Mouse (Mus musculus) midbrain, embryonic 10.5 days (tissue): ENCODE measurements around the gene Auts2. TPM values are rescaled to one million over a fixed set of nuclear protein-coding genes. Genes with fewer than 3 reads are reported as not detected.

Experiments
- DNase-seq: peaks from one replicate; pipeline ENCODE4 v3.0.0-alpha.2; 2017; ENCODE audit warnings: low spot score
- H3K27ac ChIP-seq: fragments of 300-500 bp; sonication (generic); replicated peaks from 2 replicates; pipeline ENCODE4 v1.5.1; 2016; ENCODE audit warnings: mild to moderate bottlenecking
- H3K27me3 ChIP-seq: fragments of 300-500 bp; sonication (generic); 2 replicates; pipeline ENCODE4 v1.6.1; 2016; ENCODE audit warnings: low read depth, mild to moderate bottlenecking; ENCODE audit not compliant: poor library complexity, severe bottlenecking
- H3K36me3 ChIP-seq: fragments of 300-500 bp; sonication (generic); 2 replicates; pipeline ENCODE4 v1.6.1; 2016; ENCODE audit warnings: mild to moderate bottlenecking, moderate library complexity
- H3K4me1 ChIP-seq: fragments of 300-500 bp; sonication (generic); 2 replicates; pipeline ENCODE4 v1.6.1; 2016
- H3K4me3 ChIP-seq: fragments of 300-500 bp; sonication (generic); 2 replicates; pipeline ENCODE4 v1.5.1; 2016; ENCODE audit warnings: mild to moderate bottlenecking, moderate library complexity
- H3K9me3 ChIP-seq: fragments of 300-500 bp; sonication (generic); replicated peaks from 2 replicates; pipeline ENCODE4 v1.6.1; 2016; ENCODE audit warnings: mild to moderate bottlenecking
- WGBS: fragments of 180-500 bp; shearing (Covaris S2); methylation state at CpG from one replicate; pipeline ENCODE4 v1.1.7; 2016; 5-methylcytosine and 5-hydroxymethylcytosine counted together
- polyA plus RNA-seq: library from polyadenylated mRNA; unstranded; fragments of >200 nt; fragmentation: Nextera tagmentation; extraction: Ambion mirVana; gene quantifications from 2 replicates; pipeline ENCODE4 v1.2.1, GENCODE M21; 2016

Auts2 gene
- polyA plus RNA-seq, 1 experiment from 2014 or later = 32.3 TPM

GRCm38 (mm10) chr5:132089496-132090250 is 453.5 kb downstream of the Auts2 start:
- H3K4me1 ChIP-seq = peaks cover 32% of the 10 kb centered on the region
- no peaks in the 10 kb centered on the region for H3K9me3 ChIP-seq
- peaks cover 18% of the 10 kb centered on the region for H3K27me3 ChIP-seq
- DNase-seq = no peak
- no peak overlapping the region for H3K27ac ChIP-seq
- WGBS = 82% methylated on average over 10 of the region's 10 CpGs
- H3K36me3 ChIP-seq = no peaks in the 10 kb centered on the region
- H3K4me3 ChIP-seq = no peak overlapping the region

DNA sequence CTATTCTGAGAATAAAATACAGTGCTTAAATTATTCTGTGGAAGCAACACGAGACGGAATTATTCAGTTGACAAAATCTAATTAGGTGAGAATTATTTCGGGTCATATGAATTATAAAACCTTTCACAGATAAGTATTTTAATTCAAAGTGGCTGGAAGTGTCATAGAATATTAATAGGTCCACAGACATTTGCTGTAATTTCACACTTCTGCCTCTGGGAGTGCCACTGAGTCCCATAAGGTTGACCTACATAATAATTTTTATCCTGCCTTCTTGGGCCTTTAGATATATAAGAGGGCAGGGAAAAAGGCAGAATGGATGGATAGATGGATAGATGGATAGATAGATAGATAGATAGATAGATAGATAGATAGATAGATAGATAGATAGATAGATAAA is 454.6 kb downstream of the Auts2 start:
- H3K9me3 ChIP-seq = no peaks in the 10 kb centered on the region
- H3K36me3 ChIP-seq = no peaks in the 10 kb centered on the region
- 86% methylated on average over 3 of the region's 3 CpGs for WGBS
- H3K27me3 ChIP-seq = peaks cover 11% of the 10 kb centered on the region
- H3K4me1 ChIP-seq = peaks cover 40% of the 10 kb centered on the region
- no peak overlapping the region for H3K27ac ChIP-seq
- no peak for DNase-seq
- no peak overlapping the region for H3K4me3 ChIP-seq

GRCm38 (mm10) chr5:132083753-132084326 is 459.3 kb downstream of the Auts2 start:
- Histone ChIP-seq H3K27ac (no peak overlapping the region), H3K4me3 (no peak overlapping the region), H3K27me3 (no peaks in the 10 kb centered on the region), H3K4me1 (peaks cover 10% of the 10 kb centered on the region), H3K9me3 (no peaks in the 10 kb centered on the region), H3K36me3 (no peaks in the 10 kb centered on the region)
- WGBS = 47% methylated on average over 8 of the region's 8 CpGs
- DNase-seq = no peak

DNA sequence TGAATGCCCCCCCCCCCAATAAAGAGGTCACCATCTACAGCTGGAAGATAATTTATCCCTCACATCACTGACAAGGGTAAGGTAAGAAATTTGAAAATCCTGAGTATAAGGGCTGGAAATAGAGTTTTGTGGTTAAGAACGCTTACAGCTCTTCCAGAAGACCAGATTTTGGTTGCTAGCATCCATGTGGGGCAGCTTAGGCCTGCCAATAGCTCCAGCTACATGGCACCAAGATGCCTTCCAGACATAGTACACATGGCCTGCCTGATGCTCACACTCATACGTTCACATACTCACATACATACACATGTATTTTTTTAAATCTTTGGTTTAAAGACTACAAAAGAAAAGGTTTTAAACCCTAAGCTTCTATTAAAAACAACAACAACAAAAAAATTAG is 467.2 kb downstream of the Auts2 start:
- H3K36me3 ChIP-seq = no peaks in the 10 kb centered on the region
- no peaks in the 10 kb centered on the region for H3K9me3 ChIP-seq
- WGBS = 90% methylated on average over 2 of the region's 2 CpGs
- H3K27me3 ChIP-seq = peaks cover 38% of the 10 kb centered on the region
- H3K4me1 ChIP-seq = peaks cover 47% of the 10 kb centered on the region
- H3K27ac ChIP-seq = no peak overlapping the region
- DNase-seq = no peak
- H3K4me3 ChIP-seq = no peak overlapping the region

GRCm38 (mm10) chr5:132074724-132075374 is 468.3 kb downstream of the Auts2 start:
- no peaks in the 10 kb centered on the region for H3K9me3 ChIP-seq
- WGBS = 35% methylated on average over 19 of the region's 19 CpGs
- H3K4me1 ChIP-seq = peaks cover 47% of the 10 kb centered on the region
- H3K27me3 ChIP-seq = peaks cover 49% of the 10 kb centered on the region
- DNase-seq = peak; percentile 62
- no peaks in the 10 kb centered on the region for H3K36me3 ChIP-seq
- H3K27ac ChIP-seq = peak overlapping the region; percentile 76
- peak overlapping the region; percentile 33 for H3K4me3 ChIP-seq

GRCm38 (mm10) chr5:132074360-132074723 is 468.8 kb downstream of the Auts2 start:
- peaks cover 47% of the 10 kb centered on the region for H3K4me1 ChIP-seq
- DNase-seq = peak; percentile 66
- H3K9me3 ChIP-seq = no peaks in the 10 kb centered on the region
- peak overlapping the region; percentile 33 for H3K4me3 ChIP-seq
- peaks cover 50% of the 10 kb centered on the region for H3K27me3 ChIP-seq
- H3K36me3 ChIP-seq = no peaks in the 10 kb centered on the region
- 7% methylated on average over 11 of the region's 11 CpGs for WGBS
- peak overlapping the region; percentile 76 for H3K27ac ChIP-seq

DNA sequence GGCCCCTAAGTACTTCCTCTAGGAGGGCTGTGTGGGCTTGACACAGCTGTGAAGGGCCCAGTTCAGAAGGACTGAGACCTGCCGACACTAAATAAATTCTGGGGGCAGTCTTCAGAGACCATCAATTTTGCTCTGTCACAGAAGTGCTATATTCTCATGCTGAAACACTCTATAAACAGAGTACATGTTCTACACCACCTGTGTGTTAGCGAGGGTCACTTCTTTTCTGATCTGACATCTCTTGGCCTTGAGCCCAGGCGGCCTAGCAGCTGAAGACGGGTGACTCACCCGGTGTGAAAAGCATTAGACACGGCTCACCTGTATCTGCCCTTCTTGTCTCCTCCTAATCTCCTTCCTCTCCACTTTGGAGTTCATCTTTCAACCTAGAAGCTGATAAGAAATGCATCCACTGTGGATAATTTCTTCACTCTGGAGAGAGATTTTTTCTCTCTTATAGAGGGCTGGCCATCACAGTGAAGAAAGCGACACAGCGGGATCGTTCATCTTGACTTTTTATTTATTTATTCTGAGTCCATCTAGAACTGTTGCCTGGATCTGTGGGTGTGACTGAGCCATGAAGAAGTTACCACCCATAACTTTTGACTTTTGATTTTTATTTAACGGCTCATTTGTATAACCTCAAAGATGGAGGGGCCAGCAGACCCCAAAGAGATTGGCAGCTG is 469.3 kb downstream of the Auts2 start:
- peak overlapping the region; percentile 33; the same call in 1 of the 2 replicates for H3K4me3 ChIP-seq
- no peak for DNase-seq
- WGBS = 50% methylated on average over 10 of the region's 10 CpGs
- peaks cover 50% of the 10 kb centered on the region for H3K27me3 ChIP-seq
- H3K9me3 ChIP-seq = no peaks in the 10 kb centered on the region
- H3K4me1 ChIP-seq = peaks cover 47% of the 10 kb centered on the region
- no peaks in the 10 kb centered on the region for H3K36me3 ChIP-seq
- H3K27ac ChIP-seq = peak overlapping the region; percentile 76; the same call in 1 of the 2 replicates

GRCm38 (mm10) chr5:132072356-132072755 is 470.8 kb downstream of the Auts2 start:
- WGBS = 19% methylated on average over 4 of the region's 4 CpGs
- no peaks in the 10 kb centered on the region for H3K36me3 ChIP-seq
- H3K27ac ChIP-seq = no peak overlapping the region
- DNase-seq = no peak
- peaks cover 57% of the 10 kb centered on the region for H3K4me1 ChIP-seq
- H3K4me3 ChIP-seq = no peak overlapping the region
- no peaks in the 10 kb centered on the region for H3K9me3 ChIP-seq
- peaks cover 50% of the 10 kb centered on the region for H3K27me3 ChIP-seq

GRCm38 (mm10) chr5:132067750-132068739 is 475.1 kb downstream of the Auts2 start:
- peaks cover 26% of the 10 kb centered on the region for H3K4me1 ChIP-seq
- WGBS = 82% methylated on average over 10 of the region's 10 CpGs
- no peak for DNase-seq
- peaks cover 30% of the 10 kb centered on the region for H3K27me3 ChIP-seq
- H3K9me3 ChIP-seq = no peaks in the 10 kb centered on the region
- no peak overlapping the region for H3K27ac ChIP-seq
- no peak overlapping the region for H3K4me3 ChIP-seq
- no peaks in the 10 kb centered on the region for H3K36me3 ChIP-seq

- 89% methylated on average over 6 of the region's 6 CpGs for WGBS
- no peak overlapping the region for H3K4me3 ChIP-seq
- H3K36me3 ChIP-seq = no peaks in the 10 kb centered on the region
- no peak overlapping the region for H3K27ac ChIP-seq
- H3K27me3 ChIP-seq = no peaks in the 10 kb centered on the region
- no peaks in the 10 kb centered on the region for H3K4me1 ChIP-seq
- no peaks in the 10 kb centered on the region; the same call in 1 of the 2 replicates for H3K9me3 ChIP-seq
- no peak for DNase-seq
Observed at GRCm38 (mm10) chr5:132060116-132060515, 483.0 kb downstream of the Auts2 start.

GRCm38 (mm10) chr5:132052637-132053036 is 490.5 kb downstream of the Auts2 start:
- H3K9me3 ChIP-seq = no peaks in the 10 kb centered on the region
- 72% methylated on average over 13 of the region's 13 CpGs for WGBS
- H3K36me3 ChIP-seq = no peaks in the 10 kb centered on the region
- H3K27me3 ChIP-seq = no peaks in the 10 kb centered on the region
- no peak overlapping the region for H3K27ac ChIP-seq
- no peak for DNase-seq
- no peak overlapping the region for H3K4me3 ChIP-seq
- H3K4me1 ChIP-seq = peaks cover 15% of the 10 kb centered on the region; the same call in 1 of the 2 replicates

- no peak for DNase-seq
- Histone ChIP-seq H3K27ac (no peak overlapping the region), H3K36me3 (no peaks in the 10 kb centered on the region), H3K4me3 (no peak overlapping the region), H3K4me1 (no peaks in the 10 kb centered on the region), H3K9me3 (no peaks in the 10 kb centered on the region), H3K27me3 (no peaks in the 10 kb centered on the region)
- WGBS = 95% methylated on average over 6 of the region's 6 CpGs
Observed at GRCm38 (mm10) chr5:132039584-132039983, 503.6 kb downstream of the Auts2 start.
